Mouse (Mus musculus) layer of hippocampus, adult 8-10 months (tissue): ENCODE data around the gene Coq8a. TPM values are rescaled to one million over a fixed set of nuclear protein-coding genes. Genes with fewer than 3 reads are reported as not detected.

Source experiments
- DNase-seq, 2 experiments: peaks; one replicate each; pipeline ENCODE4 v3.0.0; 2022; ENCODE audit warnings: low spot score in 2 of 2
- total RNA-seq, 4 experiments: library from RNA; stranded (reverse); gene quantifications; 2 replicates each; pipeline ENCODE4 v1.2.4; 2022

Gene Coq8a
- total RNA-seq, 4 experiments from 2014 or later, result 55.6 to 69.2 (median 65.8) TPM

DNA sequence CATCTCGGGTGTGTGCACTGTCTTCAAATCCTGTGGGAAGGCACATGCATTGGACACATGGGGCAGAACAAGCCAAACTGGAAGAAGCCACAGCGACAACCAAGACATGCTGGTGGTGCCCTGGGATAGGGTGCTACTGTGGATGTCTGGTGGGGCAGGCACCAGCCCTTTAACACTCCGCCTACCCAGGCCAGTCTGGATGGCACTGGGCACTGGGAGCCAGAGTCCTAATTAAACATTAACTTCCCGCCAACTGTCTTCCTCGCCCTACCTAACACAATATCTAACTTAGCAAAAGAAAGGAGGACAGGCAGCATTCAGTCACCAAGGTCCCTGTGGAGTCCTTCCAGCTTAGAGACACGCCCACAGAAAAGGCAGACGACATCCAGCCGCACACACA, 23.8 kb downstream of the Coq8a start:
- no peak for DNase-seq

DNA sequence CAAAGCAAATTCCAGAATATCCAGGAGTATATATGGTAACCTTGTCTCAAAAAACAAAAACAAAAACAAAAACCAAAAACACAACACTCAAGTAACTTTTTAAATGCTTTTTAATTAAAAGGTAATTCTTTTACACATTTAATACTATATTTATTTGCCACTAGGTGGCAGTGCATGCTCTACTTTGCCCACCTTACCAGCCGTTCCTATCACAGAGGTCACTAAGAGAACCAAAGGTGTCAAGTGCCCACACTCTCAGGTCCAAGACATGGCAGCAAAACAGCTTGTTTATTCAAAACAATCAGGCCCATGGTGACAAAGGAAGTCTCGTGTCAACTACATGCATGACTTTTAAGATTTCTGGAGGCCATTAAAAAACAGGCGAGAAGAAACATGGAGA, 24.2 kb downstream of the Coq8a start:
- DNase-seq, result no peak

DNA sequence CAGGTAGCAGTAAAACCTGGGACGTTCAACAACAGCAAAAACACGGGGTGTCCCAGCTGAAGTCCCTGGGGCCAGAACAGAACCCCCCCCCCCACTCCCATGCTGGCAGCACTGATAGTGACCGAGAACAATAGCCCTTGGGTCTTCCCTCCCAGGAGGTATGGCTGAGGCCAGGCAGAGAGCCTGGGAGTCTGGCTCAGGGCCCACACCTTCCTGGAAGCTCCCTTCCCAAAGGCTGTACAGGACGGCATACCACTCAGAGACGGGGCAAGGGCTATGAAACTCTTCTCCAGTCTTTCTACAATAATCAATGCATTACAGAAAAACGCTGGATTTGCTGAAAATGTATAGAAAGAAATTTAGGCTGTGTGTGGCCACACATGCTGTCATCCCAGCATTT, 24.7 kb downstream of the Coq8a start:
- DNase-seq, result no peak

DNA sequence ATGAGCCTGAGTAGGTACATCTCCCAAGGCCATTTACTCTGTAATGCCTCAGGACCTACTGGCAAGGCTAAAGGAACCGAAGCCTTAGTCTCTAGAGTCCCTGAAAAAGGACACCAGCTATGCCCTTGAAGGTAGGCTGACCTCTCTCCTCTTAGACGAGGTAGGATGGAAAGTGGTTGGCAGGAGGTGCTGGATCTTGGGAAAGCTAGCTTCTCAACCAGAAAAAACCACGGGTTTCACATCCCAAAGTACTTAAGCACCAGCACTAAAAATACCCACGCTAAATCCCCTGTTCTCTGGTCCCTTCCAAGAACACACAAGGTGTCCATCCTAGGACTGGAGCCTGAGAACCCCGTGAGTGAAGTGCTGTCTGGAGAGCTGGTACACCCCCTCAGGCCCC, 26.4 kb downstream of the Coq8a start:
- DNase-seq, result no peak

DNA sequence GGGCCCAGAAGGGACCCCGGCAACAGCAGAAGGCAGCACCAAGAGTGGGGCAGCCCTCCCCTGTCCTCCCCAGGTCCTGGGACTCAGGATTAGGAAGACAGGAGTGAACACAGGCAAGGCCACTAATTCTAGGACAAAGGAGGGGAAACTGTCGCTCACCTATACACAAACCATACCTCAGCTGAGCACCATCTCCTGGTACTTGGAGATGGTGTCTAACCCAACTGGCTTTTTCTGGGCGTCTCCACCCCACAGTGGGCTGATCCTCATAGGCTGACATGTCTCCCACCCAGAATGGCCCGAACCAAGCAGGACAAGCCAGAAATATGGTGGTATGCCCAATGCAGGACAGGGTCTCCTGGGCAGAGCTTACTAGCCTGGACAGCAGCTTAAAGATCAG, 26.8 kb downstream of the Coq8a start:
- no peak for DNase-seq

DNA sequence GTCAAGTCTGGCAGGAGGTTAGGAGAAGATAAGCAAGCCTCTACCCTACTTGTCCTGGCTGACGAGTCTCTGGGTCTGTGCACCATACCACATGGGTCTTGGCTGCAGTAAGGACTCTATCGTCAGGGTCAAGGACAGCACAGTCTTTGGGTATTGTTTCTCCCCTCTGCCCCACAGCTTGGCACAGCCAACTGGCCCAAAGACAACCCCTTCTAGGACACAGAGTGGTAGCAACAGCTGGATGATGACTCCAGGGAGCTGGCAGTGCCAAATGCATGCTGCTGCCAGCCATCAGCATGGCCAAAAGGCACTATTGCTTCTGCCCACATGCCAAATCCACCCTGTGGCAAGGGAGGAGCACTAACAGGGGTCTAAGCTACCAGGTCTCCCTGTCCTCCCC, 27.5 kb downstream of the Coq8a start:
- DNase-seq, result no peak

DNA sequence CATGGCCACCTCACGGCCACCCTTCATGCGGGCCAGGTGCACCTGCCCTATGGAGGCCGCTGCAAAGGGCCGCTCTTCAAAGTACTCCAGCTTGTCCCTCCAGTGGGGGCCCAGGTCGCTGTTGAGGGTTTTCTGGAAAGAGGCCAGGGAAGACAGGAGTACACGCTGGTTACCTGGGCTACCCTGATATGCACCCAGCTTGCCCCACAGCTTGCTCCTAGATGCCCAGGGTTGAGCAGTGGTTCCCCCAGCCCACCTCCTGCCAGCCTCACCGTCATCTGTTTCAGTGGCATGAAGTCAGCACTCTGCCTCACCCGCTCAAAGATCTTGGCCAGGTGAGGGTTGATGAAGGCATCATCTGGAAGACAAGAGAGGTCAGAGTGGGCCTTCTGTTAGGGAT, 29.3 kb downstream of the Coq8a start:
- no peak for DNase-seq

DNA sequence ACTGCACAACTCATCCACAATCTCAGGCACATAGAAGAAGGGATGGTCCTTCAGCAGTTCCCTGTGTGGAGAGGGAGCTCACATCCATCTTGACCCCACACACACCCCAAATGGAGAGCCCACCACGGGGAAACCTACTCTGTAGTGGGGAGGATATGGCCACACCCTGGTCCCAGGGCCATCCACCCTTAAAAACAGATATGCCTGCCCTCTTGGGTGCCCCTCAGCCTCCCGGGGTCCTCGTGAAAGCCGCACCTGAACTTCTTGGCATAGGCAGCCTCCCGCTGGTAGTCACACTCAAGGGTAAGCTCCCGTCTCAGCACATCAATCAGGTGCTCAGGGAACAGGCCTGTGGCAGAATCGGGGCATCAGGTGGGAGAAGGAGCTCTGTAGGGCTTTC, 30.2 kb downstream of the Coq8a start:
- no peak for DNase-seq

DNA sequence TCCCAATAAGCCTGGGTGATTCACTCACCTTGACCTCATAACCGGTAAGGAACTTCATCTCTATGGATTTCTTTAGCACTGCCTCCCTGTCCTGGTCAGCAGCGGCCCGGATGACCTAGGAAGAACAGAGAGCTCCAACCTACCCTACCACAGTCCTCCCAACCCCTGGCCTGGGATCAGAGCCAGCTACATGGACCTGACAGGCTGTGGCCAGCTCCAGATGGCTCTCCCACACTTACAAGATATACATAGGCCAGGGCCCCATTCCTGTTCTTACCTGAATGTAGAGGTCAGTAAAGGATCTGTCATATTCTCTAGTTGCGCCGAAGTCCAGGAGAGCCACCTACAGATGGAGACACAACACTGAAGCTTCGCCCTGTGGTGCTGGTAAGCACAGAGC, 31.1 kb downstream of the Coq8a start:
- no peak for DNase-seq

DNA sequence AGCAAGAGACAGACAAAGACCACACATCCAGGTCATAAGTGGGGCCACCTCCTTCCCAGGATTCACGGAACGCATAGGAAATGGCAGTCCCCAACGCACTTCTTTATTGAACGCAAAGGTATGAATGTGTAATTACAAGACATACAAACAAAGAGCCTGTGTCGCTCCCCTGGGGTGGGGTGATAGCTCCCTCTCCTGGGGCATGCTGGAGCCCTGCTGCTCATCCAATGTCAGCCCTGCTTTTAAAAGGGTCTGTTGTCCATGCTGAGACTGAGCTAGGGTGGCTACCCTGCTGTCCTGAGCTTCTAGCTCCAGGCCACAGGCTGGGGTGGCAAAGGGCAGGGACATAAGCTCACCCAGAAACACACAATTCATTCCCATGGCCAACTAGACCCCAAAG, 32.9 kb downstream of the Coq8a start:
- no peak for DNase-seq

DNA sequence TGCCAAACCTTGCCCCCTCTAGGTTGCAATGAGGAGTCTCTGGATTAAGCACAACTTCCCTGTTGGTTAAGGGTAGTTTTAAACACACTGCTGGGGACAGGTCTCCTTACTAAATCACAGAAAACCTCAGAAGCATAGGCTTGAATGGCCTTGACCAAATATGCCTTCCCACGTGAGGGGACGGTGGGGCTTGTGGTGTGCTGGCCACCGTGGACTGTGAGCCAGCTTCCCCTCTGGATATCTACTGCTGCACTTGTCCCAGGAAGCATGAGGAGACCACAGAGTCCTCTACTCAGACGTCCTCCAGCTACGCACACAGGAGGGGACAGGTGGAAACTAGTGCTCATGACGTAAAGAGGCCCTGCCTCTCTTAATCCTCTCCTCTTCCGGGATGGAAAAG, 36.4 kb downstream of the Coq8a start:
- DNase-seq, result no peak

DNA sequence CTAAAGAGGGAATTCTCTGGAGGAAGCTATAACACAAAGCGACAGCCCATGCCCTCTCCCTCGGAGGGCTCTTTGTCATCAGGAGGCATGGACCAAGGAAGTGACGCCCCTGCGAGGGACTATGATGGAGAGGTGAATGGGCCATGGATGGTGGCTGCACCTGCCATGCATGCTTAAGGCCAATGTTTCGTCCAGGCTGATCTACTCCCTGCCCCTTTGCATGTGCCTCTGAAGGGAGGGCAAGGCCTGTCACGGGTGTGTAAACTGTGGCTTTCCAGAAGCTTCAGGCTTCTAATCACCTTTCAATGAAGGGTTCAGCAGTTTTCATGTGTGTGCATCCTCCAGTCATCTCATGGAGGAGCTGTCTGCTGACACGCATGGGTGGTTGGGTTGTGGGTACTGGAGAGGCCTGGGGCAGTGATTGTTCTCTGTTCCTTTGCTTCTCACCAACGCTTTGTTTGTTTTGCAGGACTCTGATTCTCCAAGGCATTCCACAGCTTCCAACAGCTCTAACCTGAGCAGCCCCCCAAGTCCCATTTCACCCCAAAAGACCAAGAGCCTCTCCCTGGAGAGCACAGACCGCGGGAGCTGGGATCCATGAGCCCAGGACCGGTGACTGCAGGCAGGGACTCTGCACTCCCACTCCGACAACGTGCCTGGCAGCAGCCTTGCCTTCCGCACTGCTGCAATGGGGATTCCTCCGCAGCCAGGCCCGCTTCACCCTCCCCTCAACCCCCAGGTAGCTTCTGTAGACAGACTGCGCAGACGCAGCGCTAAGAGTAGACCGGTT, 37.6 kb downstream of the Coq8a start:
- no peak for DNase-seq

DNA sequence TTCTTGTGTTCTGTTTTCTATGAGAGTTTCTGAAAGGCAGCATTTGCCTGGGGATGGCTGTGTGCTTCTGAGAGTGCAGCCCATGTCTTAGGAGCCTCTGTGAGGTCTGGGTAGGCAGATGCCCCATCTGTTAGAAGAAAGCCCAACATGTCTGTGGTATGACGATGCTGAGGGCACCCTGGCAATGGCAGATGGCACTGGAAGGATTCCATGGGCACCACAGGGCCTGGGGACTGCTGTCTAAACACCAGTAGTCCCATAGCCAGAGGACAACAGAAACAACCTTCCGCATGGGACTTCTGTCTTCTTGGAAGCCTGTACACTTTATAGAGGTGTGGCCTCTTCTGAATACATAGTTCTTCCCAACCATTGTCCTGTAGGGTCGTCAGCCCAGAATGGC, 38.2 kb downstream of the Coq8a start:
- no peak for DNase-seq

DNA sequence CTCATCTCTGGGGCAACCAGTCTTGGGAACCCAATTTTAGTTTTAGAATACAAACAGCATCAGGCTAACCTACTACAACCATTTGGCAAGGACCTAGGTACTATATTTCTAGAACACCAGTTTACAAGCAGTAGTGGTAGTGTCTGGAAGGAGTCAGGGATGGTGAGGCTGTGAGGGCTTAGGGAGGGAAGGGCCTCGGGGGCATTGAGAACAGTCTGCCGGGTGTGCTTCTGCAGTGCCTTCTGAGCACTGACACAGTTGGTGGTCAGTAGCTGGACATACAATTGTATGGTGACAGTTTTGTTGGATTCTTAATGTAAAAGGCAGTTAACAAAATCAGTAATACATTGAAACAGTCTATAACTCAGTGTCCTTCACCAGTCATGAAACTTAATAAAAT, 38.9 kb downstream of the Coq8a start:
- DNase-seq, result no peak

DNA sequence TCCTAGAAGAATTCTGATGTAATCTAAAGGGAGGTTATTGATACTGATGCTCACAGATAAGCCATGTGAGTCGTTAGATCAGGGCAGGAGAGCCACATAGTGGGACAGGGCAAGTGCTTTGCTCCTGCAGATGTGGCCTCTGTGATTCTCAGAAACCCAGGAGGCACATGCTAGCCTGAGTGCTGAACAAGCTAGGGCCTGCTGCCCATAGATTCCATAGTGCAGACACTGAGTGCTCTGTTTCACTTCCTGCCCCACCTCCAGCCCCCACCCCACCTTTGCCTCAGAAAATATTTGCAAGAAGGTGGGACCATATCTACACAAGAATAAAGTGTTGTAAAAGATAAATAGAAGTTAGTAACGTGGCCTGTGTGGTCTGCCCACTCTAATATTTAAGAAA, 40.8 kb downstream of the Coq8a start:
- no peak for DNase-seq

DNA sequence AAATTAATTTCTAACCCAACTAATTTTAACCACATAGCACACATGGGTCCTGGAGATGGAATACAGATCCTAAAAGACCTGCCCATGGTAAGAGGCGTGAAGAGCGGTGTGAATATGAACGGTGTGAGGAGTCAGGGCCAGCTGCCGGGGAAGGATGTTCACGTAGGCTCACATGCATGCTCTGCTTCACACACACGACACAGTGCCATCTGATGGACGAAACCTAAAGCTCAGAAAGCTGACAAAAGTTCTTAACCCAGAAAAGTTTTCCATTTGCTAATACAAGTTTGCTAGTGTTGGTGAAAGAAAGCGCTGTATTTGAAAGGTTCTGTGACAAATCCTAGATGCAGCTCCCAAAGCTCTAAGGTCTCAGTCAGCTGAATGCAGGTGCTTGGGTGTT, 48.2 kb downstream of the Coq8a start:
- no peak for DNase-seq

DNA sequence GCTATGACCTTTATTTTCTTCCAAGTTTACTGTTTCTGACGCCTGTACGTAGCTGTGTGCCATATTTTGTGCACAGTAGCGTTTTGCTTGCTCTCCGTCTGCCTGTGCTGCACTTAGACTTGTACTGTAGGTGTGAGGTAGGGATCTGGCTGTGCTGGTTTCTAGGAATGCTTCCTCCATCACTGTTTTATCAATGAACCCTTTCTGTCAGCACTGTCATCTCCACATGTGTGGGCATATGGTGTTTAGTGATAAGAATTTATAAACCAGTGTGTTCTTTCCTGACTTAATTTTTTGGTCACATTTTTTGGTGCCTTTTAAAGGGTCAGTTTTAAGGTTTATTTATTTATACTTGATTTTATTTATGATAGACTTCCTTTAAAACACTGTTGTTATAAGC, 50.8 kb downstream of the Coq8a start:
- DNase-seq, result no peak

DNA sequence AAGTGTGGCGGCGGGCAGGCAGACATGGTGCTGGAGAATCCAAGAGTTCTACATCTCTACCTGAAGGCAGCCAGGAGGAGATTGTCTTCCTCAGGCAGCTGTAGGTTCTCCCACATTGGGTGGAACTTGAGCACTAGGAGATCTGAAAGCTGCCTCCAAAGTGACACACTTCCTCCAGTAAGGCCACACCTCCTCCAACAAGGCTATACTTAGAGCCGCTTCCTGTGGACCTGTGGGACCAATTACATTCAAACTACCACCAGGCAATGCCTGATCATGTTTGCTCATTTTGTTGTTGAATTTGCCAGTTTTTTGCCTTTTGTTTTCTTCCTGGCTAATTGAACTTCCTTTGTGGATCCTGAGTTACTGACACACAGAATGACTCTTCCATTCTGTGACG, 51.4 kb downstream of the Coq8a start:
- no peak for DNase-seq

DNA sequence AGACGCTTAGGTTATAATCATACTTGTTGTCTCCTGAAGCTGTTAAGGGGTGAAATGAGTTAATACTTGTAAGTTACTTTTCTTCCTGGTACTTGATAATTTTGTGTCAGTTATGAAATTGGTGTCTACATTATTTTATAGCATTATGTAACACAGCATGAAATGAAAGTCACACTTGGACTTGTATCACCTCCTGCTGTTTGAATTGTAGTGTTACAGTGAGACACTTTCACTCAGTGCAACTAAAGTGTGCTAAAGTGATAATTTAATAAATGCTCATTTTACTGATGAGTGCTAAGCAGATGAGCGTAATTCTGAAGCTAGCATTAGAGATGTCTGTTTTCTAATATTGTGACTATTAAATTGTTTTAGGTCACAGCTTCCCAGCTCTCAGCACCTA, 58.4 kb downstream of the Coq8a start:
- DNase-seq, result no peak

DNA sequence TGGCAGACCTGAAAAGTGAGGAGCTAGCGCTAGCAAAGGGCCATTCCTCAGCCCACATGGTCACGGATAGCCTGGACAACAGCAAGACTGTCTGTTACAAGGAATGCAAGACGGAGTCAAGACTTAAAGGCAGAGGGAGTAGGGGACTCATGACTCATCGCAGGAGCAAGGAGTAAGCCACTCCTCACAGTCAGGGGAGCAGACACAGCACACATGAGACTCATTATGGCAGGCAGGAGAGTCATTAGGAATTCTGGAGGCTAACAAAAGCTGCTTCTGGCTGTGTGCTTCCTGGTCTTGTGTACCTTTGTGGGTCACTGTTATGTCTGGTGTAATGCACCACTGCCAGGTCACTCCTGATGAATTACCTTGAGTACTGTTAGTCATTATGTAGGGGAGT, 60.2 kb downstream of the Coq8a start:
- DNase-seq, result no peak

DNA sequence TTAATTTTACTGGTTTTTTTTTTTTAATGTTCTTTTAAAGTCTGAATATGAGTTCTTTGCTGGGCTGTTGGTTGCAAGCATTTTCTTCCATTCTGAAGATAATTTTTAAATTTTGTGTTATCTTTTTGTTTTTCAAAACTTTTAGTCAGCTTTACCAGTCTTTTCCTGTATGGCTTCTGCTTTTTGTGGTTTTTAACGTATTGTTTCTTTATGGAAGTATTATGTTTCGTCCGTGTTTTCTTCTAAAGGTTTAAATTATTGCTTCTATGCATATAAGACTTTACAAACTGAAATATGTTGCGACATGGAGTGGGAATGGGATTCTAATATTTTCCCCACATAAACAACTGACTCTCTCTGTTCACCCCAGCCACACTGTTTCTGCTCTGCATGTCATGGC, 67.2 kb downstream of the Coq8a start:
- DNase-seq, result no peak

DNA sequence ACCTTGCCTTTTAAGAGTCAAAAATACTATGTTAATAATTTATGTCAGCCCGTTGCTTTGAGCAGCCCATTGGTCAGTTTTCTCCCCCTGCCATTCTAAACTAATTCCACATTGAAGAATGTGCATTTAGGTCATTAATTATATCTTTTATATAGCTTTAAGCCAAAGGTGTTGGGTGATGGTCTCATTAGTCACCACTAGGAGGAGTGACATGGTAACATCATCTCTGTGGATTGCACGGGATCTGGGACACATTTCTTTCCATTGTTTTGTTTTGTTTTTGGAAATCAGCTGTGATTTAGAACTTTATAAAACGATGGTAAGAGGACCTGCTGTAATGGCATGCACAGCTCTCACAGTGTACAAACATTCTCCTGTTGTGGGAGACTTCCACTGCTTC, 68.0 kb downstream of the Coq8a start:
- DNase-seq, result no peak

DNA sequence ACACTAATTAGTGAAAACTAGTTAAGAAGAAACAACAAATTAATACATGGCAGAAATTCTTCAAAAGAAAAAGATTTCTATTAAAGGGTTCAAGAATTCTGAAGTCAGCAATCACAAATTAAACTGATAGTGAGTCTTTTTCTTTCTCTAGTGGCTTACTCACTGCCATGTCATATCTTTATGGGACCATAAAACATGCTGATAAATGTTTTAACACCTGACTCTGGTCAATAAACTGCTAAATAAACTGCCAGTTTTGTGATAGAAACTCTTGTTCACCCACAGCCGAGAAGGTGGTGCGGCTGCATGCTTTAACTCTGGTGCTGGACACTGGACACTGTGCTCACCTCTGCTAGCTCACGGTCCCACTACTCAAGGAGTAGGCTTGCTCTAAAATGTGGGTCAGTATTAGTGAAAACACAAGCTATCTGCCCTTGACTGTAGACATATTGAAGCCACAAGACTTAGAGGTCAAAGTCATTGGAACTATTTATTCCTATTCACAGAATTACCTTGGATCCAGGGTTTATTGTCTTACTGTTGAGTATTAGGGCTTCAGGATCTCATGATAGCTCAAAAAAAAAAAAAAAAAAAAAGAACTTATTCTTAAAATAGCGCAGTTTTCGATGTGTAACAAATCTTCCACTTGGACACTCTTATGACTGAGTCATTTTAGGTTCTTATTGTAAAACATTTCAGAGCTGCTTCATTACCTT, 71.2 kb downstream of the Coq8a start:
- no peak for DNase-seq
